Mouse (Mus musculus) midbrain, embryonic 11.5 days (tissue): ENCODE results near the gene Rps12-ps3. TPM values are rescaled to one million over a fixed set of nuclear protein-coding genes. Genes with fewer than 3 reads are reported as not detected.

Experiments used
- ATAC-seq: fragments of 200-750 bp; cut with Nextera tagmentation; 2 replicates; pipeline ENCODE4 v1.8.0; 2017; ENCODE audit warnings: moderate TSS enrichment, moderate library complexity; ENCODE audit not compliant: low FRiP score
- DNase-seq: peaks from one replicate; pipeline ENCODE4 v3.0.0; 2015; ENCODE audit warnings: low spot score; ENCODE audit errors: missing footprints
- H3K27ac ChIP-seq: fragments of 300-500 bp; sonication (generic); 2 replicates; pipeline ENCODE4 v1.5.1; 2014; ENCODE audit warnings: low read depth, low read length
- H3K27me3 ChIP-seq: fragments of 300-500 bp; sonication (generic); 2 replicates; pipeline ENCODE4 v1.6.1; 2014; ENCODE audit warnings: mild to moderate bottlenecking, low read length, moderate library complexity, mixed read lengths; ENCODE audit not compliant: control insufficient read depth, insufficient read depth
- H3K36me3 ChIP-seq: fragments of 300-500 bp; sonication (generic); 2 replicates; pipeline ENCODE4 v1.6.1; 2014; ENCODE audit warnings: mild to moderate bottlenecking, low read length, moderate library complexity, mixed read lengths; ENCODE audit not compliant: control insufficient read depth, insufficient read depth
- H3K4me1 ChIP-seq: fragments of 300-500 bp; sonication (generic); 2 replicates; pipeline ENCODE4 v1.6.1; 2014; ENCODE audit warnings: low read length; ENCODE audit not compliant: control insufficient read depth, insufficient read depth
- H3K4me2 ChIP-seq: fragments of 300-500 bp; sonication (generic); 2 replicates; pipeline ENCODE4 v1.6.1; 2014; ENCODE audit warnings: mild to moderate bottlenecking, moderate library complexity
- H3K4me3 ChIP-seq: fragments of 300-500 bp; sonication (generic); 2 replicates; pipeline ENCODE4 v1.5.1; 2014; ENCODE audit warnings: low read depth, low read length
- H3K9ac ChIP-seq: fragments of 300-500 bp; sonication (generic); 2 replicates; pipeline ENCODE4 v1.6.1; 2014; ENCODE audit warnings: low read length
- H3K9me3 ChIP-seq: fragments of 300-500 bp; sonication (generic); 2 replicates; pipeline ENCODE4 v1.6.1; 2016; ENCODE audit warnings: low read length; ENCODE audit not compliant: control insufficient read depth
- WGBS: fragments of 180-500 bp; shearing (Covaris S2); extraction: QIAGEN DNeasy Blood & Tissue Kit; methylation state at CpG from one replicate; pipeline ENCODE4 v1.1.7; 2014; 5-methylcytosine and 5-hydroxymethylcytosine counted together
- polyA plus RNA-seq: library from polyadenylated mRNA; unstranded; fragments of >200 nt; fragmentation: Nextera tagmentation; extraction: Ambion mirVana; gene quantifications from 2 replicates; pipeline ENCODE4 v1.2.1, GENCODE M21; 2014

Gene Rps12-ps3
- polyA plus RNA-seq, 1 experiment from 2014 or later, result 25.5 TPM

GRCm38 (mm10) chr19:59346325-59346724, 24.2 kb downstream of the Rps12-ps3 start:
- 0 out of 2 replicates have a peak, but pooled peaks have one; percentile 10 for ATAC-seq
- Histone ChIP-seq H3K36me3 (no peaks in the 10 kb centered on the region), H3K9me3 (no peaks in the 10 kb centered on the region), H3K4me3 (peak overlapping the region; percentile 88), H3K27me3 (no peaks in the 10 kb centered on the region), H3K9ac (peak overlapping the region; percentile 89), H3K27ac (peak overlapping the region; percentile 85), H3K4me1 (peaks cover 24% of the 10 kb centered on the region), H3K4me2 (peak overlapping the region; percentile 76)
- DNase-seq, result no peak
- 3% methylated on average over 11 of the region's 11 CpGs for WGBS

GRCm38 (mm10) chr19:59349329-59349960, 27.4 kb downstream of the Rps12-ps3 start:
- Histone ChIP-seq H3K9me3 (no peaks in the 10 kb centered on the region), H3K27ac (no peak overlapping the region), H3K4me1 (peaks cover 6% of the 10 kb centered on the region), H3K4me2 (no peak overlapping the region), H3K4me3 (no peak overlapping the region), H3K36me3 (no peaks in the 10 kb centered on the region), H3K27me3 (no peaks in the 10 kb centered on the region), H3K9ac (no peak overlapping the region)
- 92% methylated on average over 6 of the region's 6 CpGs for WGBS
- no peak for ATAC-seq
- no peak for DNase-seq

GRCm38 (mm10) chr19:59350273-59350903, 28.3 kb downstream of the Rps12-ps3 start:
- no peak overlapping the region for H3K27ac ChIP-seq
- WGBS, result 91% methylated on average over 7 of the region's 7 CpGs
- DNase-seq (no peak), ATAC-seq (no peak)
- H3K4me3 ChIP-seq, result no peak overlapping the region
- H3K4me1 ChIP-seq, result peaks cover 2% of the 10 kb centered on the region; the same call in 1 of the 2 replicates
- H3K36me3 ChIP-seq, result no peaks in the 10 kb centered on the region
- no peaks in the 10 kb centered on the region for H3K27me3 ChIP-seq
- H3K4me2 ChIP-seq, result no peak overlapping the region
- no peaks in the 10 kb centered on the region for H3K9me3 ChIP-seq
- no peak overlapping the region for H3K9ac ChIP-seq

GRCm38 (mm10) chr19:59351151-59351889, 29.2 kb downstream of the Rps12-ps3 start:
- Histone ChIP-seq H3K4me3 (no peak overlapping the region), H3K9ac (no peak overlapping the region), H3K9me3 (no peaks in the 10 kb centered on the region), H3K27me3 (no peaks in the 10 kb centered on the region), H3K4me2 (no peak overlapping the region), H3K36me3 (no peaks in the 10 kb centered on the region), H3K27ac (no peak overlapping the region), H3K4me1 (peaks cover 1% of the 10 kb centered on the region; the same call in 1 of the 2 replicates)
- ATAC-seq (no peak), DNase-seq (no peak)
- WGBS, result 78% methylated on average over 15 of the region's 15 CpGs

GRCm38 (mm10) chr19:59352760-59353159, 30.7 kb downstream of the Rps12-ps3 start:
- Histone ChIP-seq H3K9me3 (no peaks in the 10 kb centered on the region), H3K4me2 (no peak overlapping the region), H3K27ac (no peak overlapping the region), H3K36me3 (no peaks in the 10 kb centered on the region), H3K27me3 (no peaks in the 10 kb centered on the region), H3K4me3 (no peak overlapping the region), H3K4me1 (no peaks in the 10 kb centered on the region), H3K9ac (no peak overlapping the region)
- no peak for DNase-seq
- 87% methylated on average over 3 of the region's 3 CpGs for WGBS
- ATAC-seq, result no peak

GRCm38 (mm10) chr19:59354906-59355305, 32.8 kb downstream of the Rps12-ps3 start:
- no peak overlapping the region for H3K9ac ChIP-seq
- no peaks in the 10 kb centered on the region for H3K4me1 ChIP-seq
- no peak overlapping the region for H3K4me3 ChIP-seq
- 63% methylated on average over 2 of the region's 2 CpGs for WGBS
- H3K27me3 ChIP-seq, result no peaks in the 10 kb centered on the region
- no peak overlapping the region for H3K27ac ChIP-seq
- H3K4me2 ChIP-seq, result no peak overlapping the region
- DNase-seq, result no peak
- H3K9me3 ChIP-seq, result no peaks in the 10 kb centered on the region
- ATAC-seq, result no peak
- no peaks in the 10 kb centered on the region for H3K36me3 ChIP-seq

GRCm38 (mm10) chr19:59356388-59356787, 34.3 kb downstream of the Rps12-ps3 start:
- no peak overlapping the region for H3K27ac ChIP-seq
- H3K4me3 ChIP-seq, result no peak overlapping the region
- no peaks in the 10 kb centered on the region for H3K27me3 ChIP-seq
- ATAC-seq, result no peak
- WGBS, result 89% methylated on average over 3 of the region's 3 CpGs
- no peaks in the 10 kb centered on the region for H3K36me3 ChIP-seq
- no peaks in the 10 kb centered on the region for H3K9me3 ChIP-seq
- H3K9ac ChIP-seq, result no peak overlapping the region
- DNase-seq, result no peak
- no peak overlapping the region for H3K4me2 ChIP-seq
- H3K4me1 ChIP-seq, result 0 out of 2 replicates have a peak, but pooled peaks cover 3% of the 10 kb centered on the region

GRCm38 (mm10) chr19:59356843-59357595, 34.9 kb downstream of the Rps12-ps3 start:
- H3K4me3 ChIP-seq, result no peak overlapping the region
- H3K4me2 ChIP-seq, result no peak overlapping the region
- 80% methylated on average over 14 of the region's 14 CpGs for WGBS
- no peak for DNase-seq
- H3K4me1 ChIP-seq, result 0 out of 2 replicates have a peak, but pooled peaks cover 3% of the 10 kb centered on the region
- no peak overlapping the region for H3K9ac ChIP-seq
- ATAC-seq, result no peak
- no peaks in the 10 kb centered on the region for H3K27me3 ChIP-seq
- no peaks in the 10 kb centered on the region for H3K36me3 ChIP-seq
- no peak overlapping the region for H3K27ac ChIP-seq
- no peaks in the 10 kb centered on the region for H3K9me3 ChIP-seq
